Mouse (Mus musculus): ENCODE results near the gene Hhat. TPM values are rescaled to one million over a fixed set of nuclear protein-coding genes. Genes with fewer than 3 reads are reported as not detected.

Hhat gene
- total RNA-seq, 2 experiments from 2014 or later = 0.72 TPM

- no peak for DNase-seq
These were observed 121.0 kb downstream of the Hhat start for GRCm38 (mm10) chr1:192650023-192650422.

- no peak for DNase-seq
These were observed 121.8 kb downstream of the Hhat start for GRCm38 (mm10) chr1:192649233-192649632.

- DNase-seq = no peak
These were observed 123.7 kb downstream of the Hhat start for GRCm38 (mm10) chr1:192647361-192647760.

GRCm38 (mm10) chr1:192642126-192642525 lies 128.9 kb downstream of the Hhat start:
- DNase-seq = no peak

GRCm38 (mm10) chr1:192639175-192639574 lies 131.8 kb downstream of the Hhat start:
- DNase-seq = no peak

- DNase-seq = no peak
These were observed 149.2 kb downstream of the Hhat start for GRCm38 (mm10) chr1:192621843-192622242.

GRCm38 (mm10) chr1:192613271-192613670 lies 157.8 kb downstream of the Hhat start:
- DNase-seq = no peak

GRCm38 (mm10) chr1:192611996-192612739 lies 158.9 kb downstream of the Hhat start:
- DNase-seq = no peak

GRCm38 (mm10) chr1:192606876-192607275 lies 164.1 kb downstream of the Hhat start:
- no peak for DNase-seq

- DNase-seq = no peak
These were observed 166.6 kb downstream of the Hhat start for GRCm38 (mm10) chr1:192604413-192604812.

GRCm38 (mm10) chr1:192603556-192603955 lies 167.5 kb downstream of the Hhat start:
- no peak for DNase-seq

- no peak for DNase-seq
These were observed 169.8 kb downstream of the Hhat start for GRCm38 (mm10) chr1:192601206-192601605.

- no peak for DNase-seq
These were observed 171.3 kb downstream of the Hhat start for GRCm38 (mm10) chr1:192599746-192600145.

- DNase-seq = peak; percentile 28
These were observed 172.6 kb downstream of the Hhat start for GRCm38 (mm10) chr1:192598380-192598779.

- no peak for DNase-seq
These were observed 175.6 kb downstream of the Hhat start for GRCm38 (mm10) chr1:192595426-192595825.

- DNase-seq = no peak
These were observed 177.5 kb downstream of the Hhat start for GRCm38 (mm10) chr1:192593492-192593891.

GRCm38 (mm10) chr1:192587451-192587850 lies 183.6 kb downstream of the Hhat start:
- no peak for DNase-seq

- no peak for DNase-seq
These were observed 185.7 kb downstream of the Hhat start for GRCm38 (mm10) chr1:192585289-192585688.

GRCm38 (mm10) chr1:192582921-192583320 lies 188.1 kb downstream of the Hhat start:
- DNase-seq = no peak

GRCm38 (mm10) chr1:192564691-192565090 lies 206.3 kb downstream of the Hhat start:
- DNase-seq = no peak

- no peak for DNase-seq
These were observed 211.7 kb downstream of the Hhat start for GRCm38 (mm10) chr1:192559341-192559740.

GRCm38 (mm10) chr1:192557978-192558594 lies 212.9 kb downstream of the Hhat start:
- DNase-seq = no peak

GRCm38 (mm10) chr1:192555516-192555915 lies 215.5 kb downstream of the Hhat start:
- no peak for DNase-seq

GRCm38 (mm10) chr1:192550561-192550960 lies 220.5 kb downstream of the Hhat start:
- DNase-seq = no peak

Measured in gastrocnemius, postnatal 25 days (tissue).